Mouse (Mus musculus): ENCODE results near the gene Pik3cb.

- no peak for TF ChIP-seq POLR2A (IDR thresholded peaks at IDR 0.05; ENCODE audit: insufficient read depth, low read length)
- no peak for TF ChIP-seq EP300 (IDR thresholded peaks at IDR 0.05; ENCODE audit: insufficient read depth, low read depth, low read length)
- no peak for TF ChIP-seq CTCF (IDR thresholded peaks at IDR 0.05; ENCODE audit: low read depth, low read length)
Measured at GRCm38 (mm10) chr9:99097668-99098067, 42.8 kb downstream of the Pik3cb start.
